Comparison of ENCODE assay signal across 9 mouse cellular contexts in genomic region chr15:40144221-40144620, GRCm38 (mm10). TPM values are rescaled to one million over a fixed set of nuclear protein-coding genes. Genes with fewer than 3 reads are reported as not detected.
DNase-seq lines count a peak whose midpoint lies in the region; ATAC-seq and TF ChIP-seq lines count a peak whose summit lies in the region.
"Had no signal": no experiment of that assay in that cellular context is flagged by ENCODE, and none has a peak within 500 bp of the region (broad histone marks: within the 10 kb centered on the region; RNA-seq: fewer than 3 reads in every experiment).

No protein-coding gene starts in this region.

- WGBS in midbrain, postnatal 0 days: 34% methylated on average over 7 of the region's 7 CpGs

- no peak overlapping the region for H3K27ac ChIP-seq in cortical plate, adult 2 months (ENCODE audit: insufficient read depth, low read length)
- no peak overlapping the region for H3K27ac ChIP-seq in midbrain, postnatal 0 days (ENCODE audit: low read depth, low read length)
- H3K27ac ChIP-seq: limb, embryonic 12.5 days had no signal

- no peaks in the 10 kb centered on the region for H3K36me3 ChIP-seq in midbrain, postnatal 0 days (ENCODE audit: insufficient read depth, low read length)
- H3K36me3 ChIP-seq: limb, embryonic 12.5 days had no signal

- H3K9me3 ChIP-seq in midbrain, postnatal 0 days (ENCODE audit: low read length): no peaks in the 10 kb centered on the region
- H3K9me3 ChIP-seq: limb, embryonic 12.5 days had no signal

- H3K4me1 ChIP-seq in cortical plate, adult 2 months (ENCODE audit: control insufficient read depth, insufficient read depth, low read length): no peaks in the 10 kb centered on the region
- H3K4me1 ChIP-seq in midbrain, postnatal 0 days (ENCODE audit: insufficient read depth, low read length): no peaks in the 10 kb centered on the region
- H3K4me1 ChIP-seq: limb, embryonic 12.5 days had no signal

- TF ChIP-seq CTCF in cortical plate, adult 2 months (IDR thresholded peaks at IDR 0.05; ENCODE audit: extremely low read depth, insufficient read depth, low read length): peak; percentile 42; the same call in 1 of the 2 replicates
- TF ChIP-seq CTCF in midbrain, postnatal 0 days (IDR thresholded peaks at IDR 0.05): peak; percentile 85

- no peaks in the 10 kb centered on the region for H3K27me3 ChIP-seq in midbrain, postnatal 0 days (ENCODE audit: insufficient read depth, low read length)
- H3K27me3 ChIP-seq: limb, embryonic 12.5 days had no signal

- H3K4me2 ChIP-seq in midbrain, postnatal 0 days (ENCODE audit: low read depth, low read length, poor library complexity, severe bottlenecking): no peak overlapping the region
- H3K4me2 ChIP-seq: limb, embryonic 12.5 days had no signal

- no peak for TF ChIP-seq POLR2A in cortical plate, adult 2 months (IDR thresholded peaks at IDR 0.05; ENCODE audit: extremely low read depth, insufficient read depth, low read length)

- no peak for ATAC-seq in midbrain, postnatal 0 days (ENCODE audit: low FRiP score)

- peak; percentile 41 to 50 for DNase-seq in left cerebral cortex, adult 18-20 months (ENCODE audit: low spot score in 2 of 2)
- DNase-seq in left cerebral cortex, adult 11 months (ENCODE audit: low spot score): no peak
- DNase-seq in MN1 (ENCODE audit: low spot score): peak; percentile 45
- DNase-seq in induced T-regulatory cell, adult 2 months (ENCODE audit: low read depth): peak; percentile 39
- peak; percentile 42 for DNase-seq in midbrain, postnatal 0 days (ENCODE audit: low spot score)
- no peak for DNase-seq in gastrocnemius, postnatal 4 days (ENCODE audit: low spot score in 2 of 2)
- DNase-seq in spleen, postnatal 36 days (ENCODE audit: low spot score in 2 of 2): no peak

- H3K9ac ChIP-seq in midbrain, postnatal 0 days (replicated peaks; ENCODE audit: low read length, poor library complexity, severe bottlenecking): no peak overlapping the region
- H3K9ac ChIP-seq: limb, embryonic 12.5 days had no signal

- H3K4me3 ChIP-seq in cortical plate, adult 2 months (ENCODE audit: insufficient read depth, low read length): no peak overlapping the region
- no peak overlapping the region for H3K4me3 ChIP-seq in midbrain, postnatal 0 days (ENCODE audit: low read depth, low read length)
- H3K4me3 ChIP-seq: limb, embryonic 12.5 days had no signal

RNA-seq across cellular contexts. Expression of gene 9330182O14Rik, which starts 10.1 kb away (rescaled TPM):
- total RNA-seq in left cerebral cortex, adult 18-20 months (2021): not detected
- polyA plus RNA-seq in cortical plate, adult 2 months (2012; rRNA removed): not detected in 2 replicates
- total RNA-seq in midbrain, postnatal 0 days (2014; rRNA removed): not detected in 2 replicates
- polyA plus RNA-seq in midbrain, postnatal 0 days (2015; fragmentation: Nextera tagmentation; extraction: Ambion mirVana): not detected in 2 replicates
- not detected for total RNA-seq in gastrocnemius, postnatal 4 days (2021)
- polyA plus RNA-seq: limb, embryonic 12.5 days had no signal

Comparison
In these comparisons a context has a peak if more than half of its experiments do, and no peak if none do; other contexts are left out.
1. DNase-seq: peak in left cerebral cortex, adult 18-20 months (2 of 2), MN1 (single experiment), induced T-regulatory cell, adult 2 months (single experiment) and midbrain, postnatal 0 days (single experiment); none in left cerebral cortex, adult 11 months (single experiment), gastrocnemius, postnatal 4 days (0 of 2) and spleen, postnatal 36 days (0 of 2).